Mouse (Mus musculus): ENCODE measurements at regions not wholly inside any gene's neighbourhood (a gene's known extent, or its start where the extent isn't known, plus 50 kb on each side); places are given as distances from the start of the nearest gene placed in this dataset.

DNA sequence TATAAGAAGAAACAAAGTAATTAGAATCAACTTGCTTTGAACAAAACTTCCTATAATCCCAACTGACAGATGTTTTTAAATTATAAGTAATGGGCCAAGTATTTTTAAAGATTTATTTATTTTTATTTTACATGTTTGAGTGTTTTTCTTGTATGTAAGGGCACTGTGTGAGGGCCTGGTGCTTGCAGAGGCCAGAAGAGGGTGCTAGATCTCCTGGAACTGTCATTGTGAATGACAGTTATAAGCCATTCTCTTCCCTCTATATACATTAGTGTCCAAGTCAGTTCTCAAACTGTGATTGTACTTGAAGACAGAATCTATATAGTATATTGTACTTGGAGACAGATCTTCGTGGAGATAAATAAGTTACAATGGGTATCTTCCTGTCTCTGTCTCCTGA is 149.1 kb upstream of the Palmd start:
- Histone ChIP-seq H3K9me3 (replicated peaks; ENCODE audit: insufficient read depth, low read length) (no peaks in the 10 kb centered on the region), H3K4me3 (ENCODE audit: control insufficient read depth in 1 of 2, insufficient read depth in 1 of 2, low read depth in 2 of 2, low read length in 2 of 2) (no peak overlapping the region), H3K27ac (ENCODE audit: control insufficient read depth, low read depth, low read length) (no peak overlapping the region), H3K27me3 (ENCODE audit: control insufficient read depth in 1 of 2, insufficient read depth in 2 of 2, low read length in 2 of 2) (no peaks in the 10 kb centered on the region), H3K9ac (ENCODE audit: control insufficient read depth, low read depth, low read length, poor library complexity, severe bottlenecking) (no peak overlapping the region), H3K36me3 (ENCODE audit: control insufficient read depth in 1 of 2, insufficient read depth in 2 of 2, low read length in 2 of 2) (no peaks in the 10 kb centered on the region), H3K79me2 (ENCODE audit: control insufficient read depth, insufficient read depth, low read length, poor library complexity) (no peaks in the 10 kb centered on the region), H3K4me1 (ENCODE audit: control insufficient read depth in 1 of 2, insufficient read depth in 2 of 2, low read length in 2 of 2) (no peaks in the 10 kb centered on the region)
- TF ChIP-seq POLR2AphosphoS5 (IDR thresholded peaks at IDR 0.05; ENCODE audit: borderline replicate concordance, low read depth, low read length): no peak
- TF ChIP-seq RCOR1 (IDR thresholded peaks at IDR 0.05; ENCODE audit: low read depth, low read length): no peak
- peak in 2 of 3 experiments; percentile 34 to 37; a peak in 3 of 6 replicates for TF ChIP-seq CTCF (IDR thresholded peaks at IDR 0.05 in 2 of 3, conservative IDR thresholded peaks at IDR 0.05 in 1 of 3; ENCODE audit: control insufficient read depth in 1 of 3, insufficient read depth in 1 of 3, low read depth in 2 of 3, low read length in 3 of 3, poor library complexity in 1 of 3, severe bottlenecking in 1 of 3)
- no peak for TF ChIP-seq JUND (IDR thresholded peaks at IDR 0.05; ENCODE audit: low read depth, low read length)
- TF ChIP-seq NRF1 (IDR thresholded peaks at IDR 0.05; ENCODE audit: insufficient read depth, low read depth, low read length, poor library complexity, severe bottlenecking): no peak
- TF ChIP-seq TBP (IDR thresholded peaks at IDR 0.05; ENCODE audit: low read depth, low read length): no peak
- no peak for TF ChIP-seq ZMIZ1 (IDR thresholded peaks at IDR 0.05; ENCODE audit: low read depth, low read length)
- TF ChIP-seq MAZ (IDR thresholded peaks at IDR 0.05; ENCODE audit: low read depth, low read length): no peak
- TF ChIP-seq KAT2A (conservative IDR thresholded peaks at IDR 0.05; ENCODE audit: low read depth, low read length): no peak
- no peak for TF ChIP-seq HCFC1 (IDR thresholded peaks at IDR 0.05; ENCODE audit: low read depth, low read length)
- TF ChIP-seq RAD21 (IDR thresholded peaks at IDR 0.05; ENCODE audit: low read depth, low read length): peak; percentile 33
- peak; percentile 29; the same call in 1 of the 2 replicates for TF ChIP-seq SMC3 (IDR thresholded peaks at IDR 0.05; ENCODE audit: low read depth, low read length)
- TF ChIP-seq EP300 (IDR thresholded peaks at IDR 0.05; ENCODE audit: low read depth in 1 of 2, low read length in 2 of 2): no peak
- no peak for TF ChIP-seq MEF2A (IDR thresholded peaks at IDR 0.05; ENCODE audit: extremely low read depth, insufficient replicate concordance, low read depth, low read length, poor library complexity, severe bottlenecking)
- DNase-seq (ENCODE audit: low read depth, low spot score): no peak

DNA sequence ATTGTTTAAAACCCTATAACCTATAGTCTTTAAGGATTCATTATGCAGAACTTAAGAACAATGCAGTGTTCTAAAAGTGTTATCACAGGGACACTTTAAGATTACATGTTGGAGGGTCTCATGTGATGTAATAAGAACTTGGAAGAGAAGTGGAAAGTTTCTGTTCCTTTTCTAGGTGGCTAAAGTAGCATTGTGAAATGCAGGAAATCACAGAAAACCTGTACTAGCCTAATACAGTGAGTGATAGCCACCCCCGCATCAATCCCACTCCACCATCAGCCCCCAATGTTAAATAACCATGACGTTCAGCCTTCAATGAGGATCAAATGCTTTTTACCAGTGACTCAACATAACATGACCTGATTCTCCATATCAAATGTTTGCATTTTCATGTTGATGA is 147.4 kb upstream of the Palmd start:
- no peak for DNase-seq (ENCODE audit: low read depth, low spot score)

DNA sequence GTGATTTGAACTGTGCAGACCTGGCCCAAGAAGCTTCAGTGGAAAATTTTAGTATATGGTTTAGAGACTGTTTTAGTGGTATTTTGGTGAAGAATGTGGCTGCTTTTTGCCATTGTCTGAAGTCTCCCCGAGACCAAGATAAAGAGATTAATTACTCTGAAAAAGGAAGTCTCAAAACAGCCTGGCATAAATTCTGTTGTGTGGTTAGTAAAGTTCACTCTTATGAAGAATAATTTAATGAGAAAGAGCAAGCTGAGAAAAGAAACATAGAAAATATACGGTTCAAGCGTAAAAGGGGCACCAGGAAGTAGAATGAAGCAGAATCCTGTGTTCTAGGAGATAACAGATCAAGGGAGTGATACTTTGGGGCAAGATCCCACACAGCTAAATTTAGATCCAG is 144.0 kb upstream of the Palmd start:
- Histone ChIP-seq H3K27me3 (ENCODE audit: control insufficient read depth in 1 of 2, insufficient read depth in 2 of 2, low read length in 2 of 2) (no peaks in the 10 kb centered on the region; a peak in 1 of 4 replicates), H3K36me3 (ENCODE audit: control insufficient read depth in 1 of 2, insufficient read depth in 2 of 2, low read length in 2 of 2) (no peaks in the 10 kb centered on the region)

More for the DNA sequence above, 147.4 kb upstream of the Palmd start:
- Histone ChIP-seq H3K79me2 (ENCODE audit: control insufficient read depth, insufficient read depth, low read length, poor library complexity) (no peaks in the 10 kb centered on the region), H3K9me3 (replicated peaks; ENCODE audit: insufficient read depth, low read length) (no peaks in the 10 kb centered on the region), H3K36me3 (ENCODE audit: control insufficient read depth in 1 of 2, insufficient read depth in 2 of 2, low read length in 2 of 2) (no peaks in the 10 kb centered on the region), H3K4me1 (ENCODE audit: control insufficient read depth in 1 of 2, insufficient read depth in 2 of 2, low read length in 2 of 2) (no peaks in the 10 kb centered on the region), H3K4me3 (ENCODE audit: control insufficient read depth in 1 of 2, insufficient read depth in 1 of 2, low read depth in 2 of 2, low read length in 2 of 2) (no peak overlapping the region), H3K27me3 (ENCODE audit: control insufficient read depth in 1 of 2, insufficient read depth in 2 of 2, low read length in 2 of 2) (no peaks in the 10 kb centered on the region), H3K27ac (ENCODE audit: control insufficient read depth, low read depth, low read length) (no peak overlapping the region), H3K9ac (ENCODE audit: control insufficient read depth, low read depth, low read length, poor library complexity, severe bottlenecking) (no peak overlapping the region)
- no peak for TF ChIP-seq USF1 (IDR thresholded peaks at IDR 0.05; ENCODE audit: low read depth, low read length)

More for the DNA sequence above, 144.0 kb upstream of the Palmd start:
- DNase-seq (ENCODE audit: low read depth, low spot score): no peak
- Histone ChIP-seq H3K4me1 (ENCODE audit: control insufficient read depth in 1 of 2, insufficient read depth in 2 of 2, low read length in 2 of 2) (no peaks in the 10 kb centered on the region), H3K27ac (ENCODE audit: control insufficient read depth, low read depth, low read length) (no peak overlapping the region), H3K9ac (ENCODE audit: control insufficient read depth, low read depth, low read length, poor library complexity, severe bottlenecking) (no peak overlapping the region), H3K79me2 (ENCODE audit: control insufficient read depth, insufficient read depth, low read length, poor library complexity) (no peaks in the 10 kb centered on the region), H3K4me3 (ENCODE audit: control insufficient read depth in 1 of 2, insufficient read depth in 1 of 2, low read depth in 2 of 2, low read length in 2 of 2) (no peak overlapping the region), H3K9me3 (replicated peaks; ENCODE audit: insufficient read depth, low read length) (no peaks in the 10 kb centered on the region)
- TF ChIP-seq ZC3H11A (IDR thresholded peaks at IDR 0.05; ENCODE audit: low read depth, low read length) (no peak), HCFC1 (IDR thresholded peaks at IDR 0.05; ENCODE audit: low read depth, low read length) (no peak), MAZ (IDR thresholded peaks at IDR 0.05; ENCODE audit: low read depth, low read length) (no peak), TCF12 (IDR thresholded peaks at IDR 0.05; ENCODE audit: low read depth, low read length) (no peak), TBP (IDR thresholded peaks at IDR 0.05; ENCODE audit: low read depth, low read length) (no peak)

Data from MEL (cell line).